Mouse (Mus musculus) kidney, embryonic 15.5 days (tissue): ENCODE results near the gene Six4. TPM values are rescaled to one million over a fixed set of nuclear protein-coding genes. Genes with fewer than 3 reads are reported as not detected.
A peak's percentile ranks its signal among the peaks of the same experiment; 100 is the strongest.
"Not testable (repeated sequence)": the region's sequence is repeated elsewhere in the genome, so short reads cannot be mapped to it uniquely, and the experiment has no call there.

Experiments used
- ATAC-seq: fragments of 200-750 bp; cut with Nextera tagmentation; replicated peaks from 2 replicates; pipeline ENCODE4 v1.8.0; 2017; ENCODE audit warnings: moderate TSS enrichment; ENCODE audit not compliant: low FRiP score
- H3K27ac ChIP-seq: fragments of 300-500 bp; sonication (generic); 2 replicates; pipeline ENCODE4 v1.5.1; 2015; ENCODE audit warnings: mild to moderate bottlenecking, inconsistent platforms
- H3K27me3 ChIP-seq: fragments of 300-500 bp; sonication (generic); 2 replicates; pipeline ENCODE4 v1.6.1; 2015; ENCODE audit warnings: inconsistent platforms
- H3K36me3 ChIP-seq: fragments of 300-500 bp; sonication (generic); 2 replicates; pipeline ENCODE4 v1.6.1; 2015; ENCODE audit warnings: inconsistent platforms
- H3K4me1 ChIP-seq: fragments of 300-500 bp; sonication (generic); 2 replicates; pipeline ENCODE4 v1.6.1; 2015; ENCODE audit warnings: inconsistent platforms
- H3K4me2 ChIP-seq: fragments of 300-500 bp; sonication (generic); 2 replicates; pipeline ENCODE4 v1.6.1; 2015; ENCODE audit warnings: moderate library complexity, mild to moderate bottlenecking, inconsistent platforms
- H3K4me3 ChIP-seq: fragments of 300-500 bp; sonication (generic); replicated peaks from 2 replicates; pipeline ENCODE4 v1.5.1; 2015; ENCODE audit warnings: mild to moderate bottlenecking, inconsistent platforms
- H3K9ac ChIP-seq: fragments of 300-500 bp; sonication (generic); 2 replicates; pipeline ENCODE4 v1.6.1; 2015; ENCODE audit warnings: mild to moderate bottlenecking, inconsistent platforms
- H3K9me3 ChIP-seq: fragments of 300-500 bp; sonication (generic); replicated peaks from 2 replicates; pipeline ENCODE4 v1.6.1; 2016; ENCODE audit warnings: inconsistent platforms
- WGBS: fragments of 180-500 bp; shearing (Covaris S2); methylation state at CpG from one replicate; pipeline ENCODE4 v1.1.7; 2015; ENCODE audit warnings: mixed read lengths; 5-methylcytosine and 5-hydroxymethylcytosine counted together
- polyA plus RNA-seq: library from polyadenylated mRNA; unstranded; fragments of >200 nt; fragmentation: Nextera tagmentation; extraction: Ambion mirVana; gene quantifications from 2 replicates; pipeline ENCODE4 v1.2.1, GENCODE M21; 2015

Gene Six4
- polyA plus RNA-seq: 4.2 and 4.5 TPM in 2 replicates

DNA sequence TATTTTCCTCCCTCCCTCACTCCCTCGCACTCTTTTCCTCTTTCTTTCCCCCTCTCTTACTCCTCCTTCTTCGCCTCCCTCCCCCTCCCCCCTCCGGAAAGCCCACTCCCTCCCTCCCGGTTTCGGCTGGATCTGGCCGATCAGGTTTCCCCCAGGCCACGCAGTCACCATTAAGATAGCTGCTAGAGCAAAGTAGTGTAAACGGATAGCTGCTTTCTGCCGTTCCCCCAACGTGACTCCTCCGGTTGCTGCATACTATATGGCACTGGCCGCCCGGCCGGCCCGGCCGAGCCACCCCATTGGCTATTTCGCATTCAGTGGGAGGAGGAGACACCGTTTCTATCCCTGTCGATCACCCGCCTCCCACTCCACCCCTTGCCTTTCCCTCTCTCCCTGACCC is at the start of gene Six4:
Six4 (minus strand) TSS at position 261 of the 400 bp plus-strand sequence.
- peak; percentile 87 for ATAC-seq
- H3K27me3 ChIP-seq: no peaks in the 10 kb centered on the region
- no peaks in the 10 kb centered on the region for H3K9me3 ChIP-seq
- H3K4me1 ChIP-seq: peaks cover 26% of the 10 kb centered on the region
- peak within 1 kb of the TSS; percentile 73 for H3K4me3 ChIP-seq
- 2% methylated on average over 19 of the region's 20 CpGs for WGBS
- peak within 1 kb of the TSS; percentile 92 for H3K27ac ChIP-seq
- H3K36me3 ChIP-seq: peaks cover 11% of the 10 kb centered on the region
- H3K9ac ChIP-seq: peak within 1 kb of the TSS; percentile 72
- H3K4me2 ChIP-seq: peak within 1 kb of the TSS; percentile 96

DNA sequence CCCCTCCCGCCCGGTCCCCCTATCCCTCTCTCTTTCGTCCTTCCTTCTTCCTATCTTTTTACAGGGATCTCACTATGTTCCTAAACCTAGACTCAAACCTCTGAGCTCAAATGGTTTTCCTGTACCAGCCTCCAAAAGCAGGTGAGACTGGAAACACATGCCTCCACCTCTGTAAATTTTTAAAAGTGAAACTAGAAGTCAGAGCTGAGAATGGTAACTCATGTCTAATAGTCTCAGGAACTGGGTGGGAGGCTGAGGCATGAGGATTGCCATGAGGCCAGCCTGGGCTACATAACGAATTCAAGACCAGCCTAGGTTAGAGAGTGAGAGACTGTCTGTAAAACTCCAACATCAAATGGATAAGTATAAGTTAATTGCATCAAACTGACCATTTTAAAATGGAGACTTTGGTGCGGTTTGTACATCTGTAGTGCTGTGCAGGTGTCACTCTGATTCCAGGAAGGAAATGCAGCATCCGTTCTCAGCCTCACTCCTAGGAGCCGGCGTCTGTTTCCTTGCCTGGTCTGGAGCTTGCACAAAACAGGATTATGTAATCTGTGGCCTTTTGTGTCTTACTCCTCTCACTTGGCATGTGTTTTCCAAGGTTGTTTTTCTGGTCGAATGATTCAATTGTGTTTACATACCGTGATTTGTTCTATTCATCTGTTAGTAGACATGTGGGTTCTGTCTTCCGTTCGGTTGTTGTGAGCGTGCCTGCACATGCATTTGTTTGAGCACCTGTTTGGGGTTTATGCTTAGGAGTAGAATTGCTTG is 49.3 kb upstream of the Six4 start:
- ATAC-seq: no peak
- Histone ChIP-seq H3K4me1 (0 out of 2 replicates have a peak, but pooled peaks cover 2% of the 10 kb centered on the region), H3K27me3 (no peaks in the 10 kb centered on the region), H3K4me2 (no peak overlapping the region), H3K9ac (no peak overlapping the region), H3K36me3 (peaks cover 5% of the 10 kb centered on the region; the same call in 1 of the 2 replicates), H3K9me3 (no peaks in the 10 kb centered on the region), H3K4me3 (no peak overlapping the region), H3K27ac (no peak overlapping the region)
- WGBS: 79% methylated on average over 13 of the region's 13 CpGs

DNA sequence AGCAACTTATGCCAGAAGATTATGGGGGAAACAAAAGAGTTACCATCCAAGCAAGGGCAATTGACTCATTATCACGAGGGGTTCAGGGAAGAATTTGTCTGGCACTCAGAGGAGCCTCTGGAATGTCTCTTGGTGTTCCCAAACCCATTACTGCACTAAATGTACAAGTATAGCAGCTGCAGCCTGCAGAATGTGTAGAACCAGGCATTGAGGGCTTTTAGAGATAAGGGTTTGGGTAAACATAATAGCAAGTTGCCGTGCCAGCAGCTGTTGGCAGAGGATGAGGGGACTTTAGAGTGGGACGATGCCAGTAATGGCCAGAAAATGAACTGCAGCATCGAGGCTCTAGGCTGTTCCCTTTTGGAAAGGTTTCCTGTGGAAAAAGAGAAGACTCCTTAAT is 47.1 kb upstream of the Six4 start:
- H3K4me3 ChIP-seq: no peak overlapping the region
- no peak overlapping the region for H3K9ac ChIP-seq
- no peak overlapping the region for H3K27ac ChIP-seq
- no peak overlapping the region for H3K4me2 ChIP-seq
- H3K9me3 ChIP-seq: no peaks in the 10 kb centered on the region
- 0 out of 2 replicates have a peak, but pooled peaks cover 2% of the 10 kb centered on the region for H3K4me1 ChIP-seq
- H3K36me3 ChIP-seq: no peaks in the 10 kb centered on the region
- ATAC-seq: no peak
- H3K27me3 ChIP-seq: no peaks in the 10 kb centered on the region
- WGBS: 71% methylated on average over 4 of the region's 4 CpGs

GRCm38 (mm10) chr12:73154150-73154549 is 40.9 kb upstream of the Six4 start:
- 56% methylated on average over 4 of the region's 4 CpGs for WGBS
- ATAC-seq: no peak
- Histone ChIP-seq H3K9ac (no peak overlapping the region), H3K36me3 (no peaks in the 10 kb centered on the region), H3K27me3 (no peaks in the 10 kb centered on the region), H3K4me3 (no peak overlapping the region), H3K4me2 (no peak overlapping the region), H3K9me3 (no peaks in the 10 kb centered on the region), H3K27ac (no peak overlapping the region), H3K4me1 (no peaks in the 10 kb centered on the region)

DNA sequence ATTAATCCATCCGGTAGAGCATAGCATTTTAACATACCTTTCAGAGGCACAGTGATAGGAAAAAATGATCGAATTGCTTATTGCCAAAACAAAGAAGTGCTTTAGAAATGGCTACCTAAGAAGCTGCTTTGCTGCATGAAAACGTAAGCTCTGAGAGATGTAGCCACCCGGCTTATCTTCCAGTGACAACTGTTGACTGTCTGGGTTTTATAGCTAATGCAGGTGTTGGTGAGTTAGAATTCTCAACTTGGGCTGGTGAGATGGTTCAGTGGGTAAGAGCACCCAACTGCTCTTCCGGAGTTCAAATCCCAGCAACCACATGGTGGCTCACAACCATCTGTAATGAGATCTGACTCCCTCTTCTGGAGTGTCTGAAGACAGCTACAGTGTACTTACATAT is 37.8 kb upstream of the Six4 start:
- not testable (repeated sequence) for H3K9ac ChIP-seq, H3K4me2 ChIP-seq, H3K4me1 ChIP-seq, H3K36me3 ChIP-seq, H3K27ac ChIP-seq, H3K4me3 ChIP-seq, ATAC-seq, H3K9me3 ChIP-seq, H3K27me3 ChIP-seq
- 79% methylated on average over 5 of the region's 5 CpGs for WGBS

DNA sequence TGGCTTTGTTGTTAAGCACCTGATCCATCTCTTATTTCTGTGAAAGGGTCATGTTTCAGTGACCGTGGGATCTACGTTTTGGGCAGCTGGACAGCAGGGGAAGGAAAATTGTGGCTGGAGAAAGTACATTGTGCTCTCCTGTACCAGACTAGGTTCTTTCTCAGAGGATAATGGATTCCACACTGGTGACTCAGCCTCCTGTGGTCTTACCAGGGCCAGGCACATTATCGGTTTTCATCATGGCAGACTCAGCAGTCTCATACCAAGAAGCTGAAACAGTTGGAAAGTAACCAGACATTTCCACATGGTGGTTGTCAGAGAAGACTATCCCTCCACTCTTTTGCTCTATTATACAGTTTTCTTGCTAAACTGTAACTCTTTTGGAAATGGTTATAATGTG is 34.0 kb upstream of the Six4 start:
- 39% methylated on average over 3 of the region's 3 CpGs for WGBS
- no peaks in the 10 kb centered on the region for H3K9me3 ChIP-seq
- H3K4me3 ChIP-seq: no peak overlapping the region
- H3K9ac ChIP-seq: no peak overlapping the region
- 0 out of 2 replicates have a peak, but pooled peaks cover 3% of the 10 kb centered on the region for H3K4me1 ChIP-seq
- H3K27ac ChIP-seq: no peak overlapping the region
- H3K36me3 ChIP-seq: 0 out of 2 replicates have a peak, but pooled peaks cover 5% of the 10 kb centered on the region
- no peaks in the 10 kb centered on the region for H3K27me3 ChIP-seq
- H3K4me2 ChIP-seq: no peak overlapping the region
- 0 out of 2 replicates have a peak, but pooled peaks have one; percentile 6 for ATAC-seq

DNA sequence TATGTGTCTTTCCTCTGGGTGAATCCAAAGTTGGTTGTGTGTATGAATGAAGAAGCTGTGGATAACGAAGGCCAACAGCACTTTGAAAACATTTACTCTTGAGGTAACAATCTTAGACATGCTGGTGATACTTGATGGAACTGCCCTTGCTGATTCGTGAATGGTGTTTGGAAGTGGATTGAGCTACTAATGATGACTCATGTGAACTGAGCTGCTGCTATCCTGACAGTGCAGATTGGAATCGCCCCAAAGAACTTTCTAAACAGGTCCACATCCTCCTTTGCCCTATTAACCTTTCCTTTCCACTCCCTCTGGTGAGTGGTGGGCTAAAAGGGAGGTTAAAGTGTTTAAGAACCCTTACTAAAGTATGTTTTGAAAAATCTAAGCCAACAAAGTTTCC is 27.5 kb upstream of the Six4 start:
- 78% methylated on average over 3 of the region's 3 CpGs for WGBS
- ATAC-seq: no peak

GRCm38 (mm10) chr12:73125250-73125649 is 12.0 kb upstream of the Six4 start:
- Histone ChIP-seq H3K4me2 (no peak overlapping the region), H3K9ac (no peak overlapping the region)
- no peak for ATAC-seq

More for the DNA sequence above, 27.5 kb upstream of the Six4 start:
- Histone ChIP-seq H3K36me3 (0 out of 2 replicates have a peak, but pooled peaks cover 5% of the 10 kb centered on the region), H3K9me3 (no peaks in the 10 kb centered on the region), H3K9ac (no peak overlapping the region), H3K4me1 (no peaks in the 10 kb centered on the region), H3K27me3 (no peaks in the 10 kb centered on the region), H3K4me3 (no peak overlapping the region), H3K4me2 (no peak overlapping the region), H3K27ac (no peak overlapping the region)

GRCm38 (mm10) chr12:73123093-73124041 is 10.1 kb upstream of the Six4 start, which contains the start of gene Mnat1:
Gene Mnat1, plus strand, starts transcription at chr12:73123717.
- WGBS: 1% methylated on average over 23 of the region's 23 CpGs

More at GRCm38 (mm10) chr12:73125250-73125649, 12.0 kb upstream of the Six4 start:
- Histone ChIP-seq H3K9me3 (no peaks in the 10 kb centered on the region), H3K27me3 (no peaks in the 10 kb centered on the region), H3K36me3 (no peaks in the 10 kb centered on the region), H3K4me3 (no peak overlapping the region), H3K4me1 (peaks cover 9% of the 10 kb centered on the region), H3K27ac (no peak overlapping the region)
- 70% methylated on average over 4 of the region's 4 CpGs for WGBS

GRCm38 (mm10) chr12:73112326-73113087 is 749 bp downstream of the Six4 start:
- Histone ChIP-seq H3K4me1 (peaks cover 26% of the 10 kb centered on the region), H3K27ac (peak overlapping the region; percentile 92), H3K36me3 (peaks cover 11% of the 10 kb centered on the region), H3K27me3 (no peaks in the 10 kb centered on the region), H3K4me3 (peak overlapping the region; percentile 73), H3K4me2 (peak overlapping the region; percentile 96), H3K9ac (peak overlapping the region; percentile 72), H3K9me3 (no peaks in the 10 kb centered on the region)
- under 1% methylated on average over 66 of the region's 71 CpGs for WGBS
- peak; percentile 6 for ATAC-seq

More at GRCm38 (mm10) chr12:73123093-73124041, 10.1 kb upstream of the Six4 start, which contains the start of gene Mnat1:
- Histone ChIP-seq H3K27me3 (no peaks in the 10 kb centered on the region), H3K9me3 (no peaks in the 10 kb centered on the region), H3K9ac (peak within 1 kb of the TSS; percentile 72), H3K36me3 (no peaks in the 10 kb centered on the region), H3K4me1 (peaks cover 9% of the 10 kb centered on the region), H3K27ac (peak within 1 kb of the TSS; percentile 78), H3K4me3 (peak within 1 kb of the TSS; percentile 82), H3K4me2 (peak within 1 kb of the TSS; percentile 62)
- ATAC-seq: peak; percentile 69
